Mouse (Mus musculus): ENCODE measurements at regions not wholly inside any gene's neighbourhood (a gene's known extent, or its start where the extent isn't known, plus 50 kb on each side); places are given as distances from the start of the nearest gene placed in this dataset.

DNA sequence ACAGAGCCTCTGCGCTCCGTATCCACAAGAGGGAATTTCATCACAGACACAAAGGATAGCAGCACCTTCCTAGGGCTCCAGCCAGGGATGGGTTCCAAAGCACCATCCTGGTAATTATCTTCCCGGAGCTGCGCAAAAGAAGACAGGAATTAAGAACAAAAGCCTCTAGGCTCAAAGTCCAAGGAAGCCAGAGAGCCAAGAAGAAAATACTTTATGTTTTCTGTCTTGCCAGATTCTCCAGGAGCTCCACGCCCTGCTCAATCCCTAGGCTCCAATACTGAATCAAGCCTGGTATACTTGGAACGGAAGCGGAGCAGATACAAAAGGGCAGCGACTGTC lies 54.4 kb downstream of the Irf2bpl start:
- no peak for ATAC-seq (ENCODE audit: extremely low read depth, insufficient number of reproducible peaks, low FRiP score, low TSS enrichment)
- H3K9me3 ChIP-seq, result no peaks in the 10 kb centered on the region
- peaks cover 85% of the 10 kb centered on the region for H3K4me1 ChIP-seq
- H3K4me3 ChIP-seq, result no peak overlapping the region
- H3K36me3 ChIP-seq, result no peaks in the 10 kb centered on the region
- WGBS, result 77% methylated on average over 8 of the region's 8 CpGs
- H3K27me3 ChIP-seq (replicated peaks), result no peaks in the 10 kb centered on the region
- H3K9ac ChIP-seq, result peak overlapping the region; percentile 24
- no peak overlapping the region for H3K4me2 ChIP-seq
- peak overlapping the region; percentile 77 for H3K27ac ChIP-seq (replicated peaks)

DNA sequence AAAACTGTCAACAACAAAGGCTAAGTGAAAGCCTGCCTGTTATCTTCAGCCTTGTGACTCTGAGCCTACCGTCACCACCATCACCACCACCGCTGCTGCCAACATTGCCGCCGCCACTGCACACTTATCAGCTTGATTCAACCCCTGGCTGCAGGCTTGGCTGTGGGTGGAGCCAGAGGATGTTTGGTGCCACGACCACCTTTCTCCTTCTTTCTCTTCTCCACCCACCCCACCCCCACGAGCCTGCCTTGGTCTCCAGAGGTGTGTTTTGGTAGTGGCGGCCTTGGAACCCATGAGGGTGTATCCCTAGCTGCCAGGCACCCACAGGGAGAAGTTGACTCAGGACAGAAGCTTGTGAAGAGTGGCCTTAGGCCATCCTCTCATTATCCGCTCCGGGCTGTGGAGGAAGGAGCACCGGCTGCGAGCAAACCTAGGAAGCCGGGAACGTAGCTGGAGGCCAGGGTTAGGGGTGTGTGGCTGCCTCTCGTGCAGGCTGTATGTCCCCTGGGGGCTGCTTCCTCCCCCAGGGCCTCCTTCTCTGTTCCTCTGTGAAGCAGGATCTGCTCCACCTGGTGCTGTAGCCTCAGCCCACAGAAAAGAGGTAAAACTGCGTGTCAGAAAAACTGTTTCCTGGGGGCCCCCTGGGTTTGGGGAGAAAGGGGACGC lies 54.9 kb downstream of the Irf2bpl start:
- 34% methylated on average over 16 of the region's 16 CpGs for WGBS
- Histone ChIP-seq H3K27me3 (replicated peaks) (no peaks in the 10 kb centered on the region), H3K4me3 (no peak overlapping the region), H3K9me3 (no peaks in the 10 kb centered on the region), H3K9ac (peak overlapping the region; percentile 24), H3K27ac (replicated peaks) (peak overlapping the region; percentile 77), H3K4me1 (peaks cover 87% of the 10 kb centered on the region), H3K36me3 (no peaks in the 10 kb centered on the region), H3K4me2 (peak overlapping the region; percentile 16; the same call in 1 of the 2 replicates)
- ATAC-seq (ENCODE audit: extremely low read depth, insufficient number of reproducible peaks, low FRiP score, low TSS enrichment), result no peak

DNA sequence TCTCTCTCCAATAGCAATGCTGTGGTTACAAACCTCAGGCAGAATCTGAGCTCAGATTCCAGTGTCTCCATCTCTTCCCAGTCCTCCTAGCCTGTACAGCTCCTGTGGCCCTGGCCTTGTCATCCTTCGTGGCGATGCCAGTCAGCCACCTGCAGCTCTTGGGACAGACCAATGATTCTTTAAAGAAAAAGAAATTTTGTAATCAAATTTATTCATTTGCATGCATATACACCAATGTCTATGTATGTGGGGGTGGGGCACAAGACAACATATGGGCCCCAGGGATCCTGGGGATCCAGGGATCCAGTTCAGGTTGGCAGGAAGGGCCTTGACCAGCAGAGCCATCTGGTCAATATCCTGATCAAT lies 57.4 kb downstream of the Irf2bpl start:
- H3K9ac ChIP-seq, result 0 out of 2 replicates have a peak overlapping the region, but pooled peaks have one; percentile 50
- ATAC-seq (ENCODE audit: extremely low read depth, insufficient number of reproducible peaks, low FRiP score, low TSS enrichment), result no peak
- H3K27me3 ChIP-seq (replicated peaks), result no peaks in the 10 kb centered on the region
- no peak overlapping the region for H3K4me2 ChIP-seq
- H3K27ac ChIP-seq (replicated peaks), result peak overlapping the region; percentile 99
- H3K4me1 ChIP-seq, result peaks cover 85% of the 10 kb centered on the region
- H3K36me3 ChIP-seq, result no peaks in the 10 kb centered on the region
- H3K9me3 ChIP-seq, result no peaks in the 10 kb centered on the region
- 87% methylated on average over 2 of the region's 2 CpGs for WGBS
- no peak overlapping the region for H3K4me3 ChIP-seq

DNA sequence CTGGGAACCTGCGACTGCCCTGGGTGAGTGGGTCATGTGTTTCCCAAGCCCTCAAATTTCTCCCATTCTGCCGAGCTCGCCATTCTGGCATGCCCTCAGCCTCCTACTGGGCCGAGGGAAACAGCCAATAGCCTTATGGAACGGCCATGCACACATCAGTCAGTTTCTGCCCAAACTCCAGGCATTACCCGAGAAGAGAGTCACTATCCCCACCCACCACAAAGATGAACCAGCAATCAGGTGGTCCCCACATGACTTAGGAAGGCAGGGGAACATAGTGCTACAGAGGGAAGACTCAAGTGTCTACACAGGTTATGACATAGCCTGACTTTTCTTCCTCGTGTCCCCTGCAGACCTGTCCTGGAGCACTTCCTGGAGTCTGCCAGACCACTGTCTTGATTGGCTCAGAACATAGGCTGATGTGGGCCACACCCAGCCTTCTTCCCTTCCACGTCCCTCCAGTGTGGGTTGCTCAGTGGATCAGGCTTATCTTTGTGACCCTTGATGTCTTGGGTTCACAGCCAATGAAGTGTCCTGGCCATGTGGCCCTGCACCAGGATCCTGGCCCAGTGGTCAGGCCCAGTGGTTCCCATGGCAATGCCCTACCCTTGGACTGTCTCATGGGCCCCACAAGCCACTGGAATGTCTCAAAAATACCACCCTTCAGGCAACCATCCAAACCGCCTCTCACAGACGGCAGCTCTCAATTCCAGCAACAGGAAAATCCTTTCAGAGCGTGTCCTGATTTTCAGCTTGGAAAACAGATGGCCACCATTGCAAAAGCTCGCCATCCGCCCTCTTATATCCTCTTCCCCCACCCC lies 58.0 kb downstream of the Irf2bpl start:
- 41% methylated on average over 13 of the region's 13 CpGs for WGBS
- Histone ChIP-seq H3K9ac (0 out of 2 replicates have a peak overlapping the region, but pooled peaks have one; percentile 50), H3K36me3 (no peaks in the 10 kb centered on the region), H3K4me1 (peaks cover 85% of the 10 kb centered on the region), H3K9me3 (no peaks in the 10 kb centered on the region), H3K4me3 (no peak overlapping the region), H3K4me2 (no peak overlapping the region), H3K27me3 (replicated peaks) (no peaks in the 10 kb centered on the region), H3K27ac (replicated peaks) (peak overlapping the region; percentile 99)
- ATAC-seq (ENCODE audit: extremely low read depth, insufficient number of reproducible peaks, low FRiP score, low TSS enrichment), result no peak

DNA sequence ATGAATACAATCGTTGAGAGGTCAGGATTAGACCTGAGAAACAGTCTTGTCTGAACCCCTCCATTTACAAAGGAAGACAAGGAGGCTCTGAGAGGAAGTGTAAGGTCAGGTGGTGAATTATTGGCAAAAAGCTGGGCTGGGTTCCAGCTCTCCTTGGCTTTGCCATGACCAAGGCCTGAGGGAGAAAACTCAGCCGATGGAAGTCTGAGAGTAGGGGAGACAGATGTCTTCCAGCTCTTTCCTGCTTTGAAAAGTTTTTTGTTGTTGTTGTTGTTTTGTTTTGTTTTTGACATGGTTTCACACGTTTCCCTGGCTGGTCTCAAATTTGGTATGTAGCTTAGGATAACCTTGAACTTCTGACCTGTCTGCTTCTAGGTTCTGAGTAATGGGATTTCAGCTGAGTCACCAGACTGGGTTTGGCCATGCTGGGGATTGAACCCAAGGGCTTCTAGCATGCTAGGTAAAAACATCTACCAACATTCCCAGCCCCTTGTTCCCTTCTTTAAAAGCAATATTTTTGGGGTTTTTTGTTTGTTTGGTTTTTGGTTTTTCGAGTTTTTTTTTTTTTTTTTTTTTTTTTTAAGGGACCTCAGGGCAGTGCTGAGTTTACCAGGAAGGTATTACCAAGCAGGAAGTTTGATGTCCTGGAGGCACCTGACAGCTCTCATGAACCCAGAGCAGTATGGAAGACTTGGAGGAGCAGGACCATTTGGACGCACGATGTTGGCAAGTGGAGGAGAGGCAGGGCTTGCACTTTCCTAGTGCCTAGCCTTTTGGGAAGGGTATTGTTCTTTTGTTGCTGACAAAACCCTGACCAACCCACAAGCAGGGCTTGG lies 58.8 kb downstream of the Irf2bpl start:
- no peak for ATAC-seq (ENCODE audit: extremely low read depth, insufficient number of reproducible peaks, low FRiP score, low TSS enrichment)
- WGBS, result 49% methylated on average over 6 of the region's 6 CpGs
- peaks cover 81% of the 10 kb centered on the region for H3K4me1 ChIP-seq
- peak overlapping the region; percentile 99 for H3K27ac ChIP-seq (replicated peaks)
- H3K4me3 ChIP-seq, result no peak overlapping the region
- H3K27me3 ChIP-seq (replicated peaks), result no peaks in the 10 kb centered on the region
- peak overlapping the region; percentile 65 for H3K4me2 ChIP-seq
- no peaks in the 10 kb centered on the region for H3K36me3 ChIP-seq
- peak overlapping the region; percentile 54 for H3K9ac ChIP-seq
- H3K9me3 ChIP-seq, result no peaks in the 10 kb centered on the region

DNA sequence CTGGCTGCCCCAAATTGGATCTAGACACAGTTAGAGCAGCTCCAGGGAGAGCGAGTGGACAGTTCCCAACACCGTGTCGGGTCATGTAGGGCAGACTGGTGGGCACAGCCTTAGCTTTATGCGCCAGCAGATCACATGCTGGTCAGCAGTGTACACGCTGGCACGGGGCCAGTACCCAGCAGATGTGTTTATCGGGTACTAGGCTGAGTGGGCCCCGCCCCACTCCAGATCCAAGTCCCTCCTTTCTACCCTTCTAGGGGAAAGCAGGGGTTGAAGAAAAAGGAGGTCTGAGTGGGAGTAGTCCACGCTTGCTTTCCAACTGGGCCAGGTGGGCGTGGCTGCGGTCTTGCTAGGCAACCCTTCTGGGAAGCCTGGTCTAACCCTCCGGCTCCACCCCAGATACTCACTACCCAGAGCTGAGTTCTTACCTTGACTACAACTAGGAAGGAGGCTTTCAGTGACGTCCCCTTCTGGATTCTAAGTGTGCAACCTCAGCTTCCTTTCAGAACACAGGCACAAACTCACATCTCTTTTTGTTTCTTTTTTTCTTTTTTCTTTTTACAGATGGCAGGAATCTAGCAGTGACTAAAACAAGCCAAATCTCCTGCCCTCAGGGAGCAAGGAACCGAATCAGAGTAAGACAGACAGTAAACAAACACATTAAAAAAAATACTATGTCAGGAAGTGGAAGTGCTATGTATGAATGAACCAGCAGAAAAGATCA lies 59.6 kb downstream of the Irf2bpl start:
- Histone ChIP-seq H3K4me1 (peaks cover 73% of the 10 kb centered on the region), H3K9ac (peak overlapping the region; percentile 83)

DNA sequence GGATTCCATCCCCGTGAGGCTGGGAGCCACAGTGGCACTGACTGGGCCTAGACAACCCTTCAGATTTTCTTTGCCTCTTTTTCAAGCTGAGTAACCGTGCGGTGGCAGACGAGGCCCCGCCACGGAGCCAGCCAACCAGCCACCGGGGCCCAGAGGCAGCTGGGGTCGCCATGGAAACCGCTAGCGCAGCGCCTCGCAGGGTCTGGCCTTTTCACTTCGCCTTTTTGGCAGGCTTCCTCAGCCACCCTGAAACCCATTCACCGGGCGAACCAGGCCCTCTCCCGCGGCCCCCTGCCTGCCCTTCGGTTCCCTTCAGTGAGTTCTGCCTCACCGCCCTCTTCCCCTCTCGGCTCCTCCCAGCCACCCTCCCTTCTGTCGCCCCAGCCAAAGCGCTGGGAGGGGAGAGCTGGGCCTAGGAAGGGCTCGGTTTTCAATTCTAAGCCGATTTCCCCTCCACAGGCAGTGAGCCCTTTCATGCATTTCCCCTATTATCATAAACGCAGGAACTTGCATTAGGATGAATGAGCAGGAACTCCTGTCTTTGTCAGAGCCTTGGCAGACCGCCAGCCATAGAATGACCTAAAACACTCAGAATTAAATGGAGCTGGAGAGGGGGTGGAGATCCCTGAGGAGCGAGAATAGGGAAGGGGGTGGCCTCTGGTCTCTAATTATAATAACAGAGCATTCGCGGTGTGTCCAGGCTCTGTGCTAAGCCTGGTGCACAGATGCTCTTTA lies 60.6 kb downstream of the Irf2bpl start:
- 1% methylated on average over 26 of the region's 29 CpGs for WGBS
- peak; percentile 68; the same call in 1 of the 2 replicates for ATAC-seq (ENCODE audit: extremely low read depth, insufficient number of reproducible peaks, low FRiP score, low TSS enrichment)
- Histone ChIP-seq H3K4me3 (peak overlapping the region; percentile 41), H3K9me3 (no peaks in the 10 kb centered on the region), H3K36me3 (no peaks in the 10 kb centered on the region), H3K27me3 (replicated peaks) (no peaks in the 10 kb centered on the region), H3K9ac (peak overlapping the region; percentile 83), H3K27ac (replicated peaks) (peak overlapping the region; percentile 99), H3K4me2 (peak overlapping the region; percentile 65), H3K4me1 (peaks cover 71% of the 10 kb centered on the region)

More for the DNA sequence above, 59.6 kb downstream of the Irf2bpl start:
- peak; percentile 52 for ATAC-seq (ENCODE audit: extremely low read depth, insufficient number of reproducible peaks, low FRiP score, low TSS enrichment)
- 9% methylated on average over 14 of the region's 14 CpGs for WGBS
- no peaks in the 10 kb centered on the region for H3K9me3 ChIP-seq
- no peaks in the 10 kb centered on the region for H3K27me3 ChIP-seq (replicated peaks)
- H3K4me2 ChIP-seq, result peak overlapping the region; percentile 65
- peak overlapping the region; percentile 99 for H3K27ac ChIP-seq (replicated peaks)
- peak overlapping the region; percentile 41 for H3K4me3 ChIP-seq
- no peaks in the 10 kb centered on the region for H3K36me3 ChIP-seq

DNA sequence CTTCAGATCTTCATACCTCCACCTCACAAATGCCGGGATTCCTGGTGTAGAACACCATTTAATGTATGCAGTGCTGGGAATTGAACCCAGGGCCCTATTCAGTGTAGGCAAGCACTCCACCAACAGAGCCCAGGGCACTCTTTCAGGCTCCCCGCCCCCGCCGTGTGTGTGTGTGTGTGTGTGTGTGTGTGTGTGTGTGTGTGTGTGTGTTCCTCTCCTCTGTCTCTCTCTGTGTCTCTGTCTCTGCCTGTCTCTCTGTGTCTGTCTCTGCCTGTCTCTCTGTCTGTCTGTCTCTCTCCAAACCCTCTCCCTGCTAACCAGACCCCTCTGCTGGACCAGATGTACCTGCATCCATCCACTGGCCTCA lies 61.1 kb downstream of the Irf2bpl start:
- 36% methylated on average over 4 of the region's 4 CpGs for WGBS
- Histone ChIP-seq H3K36me3 (no peaks in the 10 kb centered on the region), H3K9ac (peak overlapping the region; percentile 83), H3K27me3 (replicated peaks) (no peaks in the 10 kb centered on the region), H3K4me3 (peak overlapping the region; percentile 41), H3K27ac (replicated peaks) (peak overlapping the region; percentile 99), H3K4me2 (peak overlapping the region; percentile 65), H3K4me1 (peaks cover 76% of the 10 kb centered on the region), H3K9me3 (no peaks in the 10 kb centered on the region)
- ATAC-seq (ENCODE audit: extremely low read depth, insufficient number of reproducible peaks, low FRiP score, low TSS enrichment), result no peak

DNA sequence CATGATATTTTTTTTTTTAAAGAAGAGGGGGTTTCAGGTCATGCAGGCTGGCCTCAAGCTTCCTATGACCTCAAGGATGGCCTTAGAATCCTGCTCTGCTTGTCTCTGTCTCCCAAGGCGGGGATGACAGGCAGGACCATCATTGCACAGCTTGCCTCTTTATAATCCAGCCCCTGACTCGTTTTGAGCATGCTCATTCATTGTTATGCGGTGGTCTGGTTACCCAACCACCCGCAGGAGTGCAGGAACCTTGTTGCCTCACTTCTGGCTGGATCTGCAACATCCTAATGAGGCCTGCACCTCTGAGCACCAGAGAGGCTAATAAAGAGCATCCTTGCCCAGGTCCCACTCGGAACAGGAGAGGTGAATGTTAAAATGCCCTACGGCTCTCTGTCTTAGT lies 63.4 kb downstream of the Irf2bpl start:
- Histone ChIP-seq H3K9ac (no peak overlapping the region), H3K4me1 (peaks cover 82% of the 10 kb centered on the region), H3K27ac (replicated peaks) (no peak overlapping the region), H3K27me3 (replicated peaks) (no peaks in the 10 kb centered on the region), H3K4me3 (no peak overlapping the region), H3K36me3 (no peaks in the 10 kb centered on the region), H3K9me3 (no peaks in the 10 kb centered on the region), H3K4me2 (no peak overlapping the region)
- ATAC-seq (ENCODE audit: extremely low read depth, insufficient number of reproducible peaks, low FRiP score, low TSS enrichment), result no peak
- 66% methylated on average over 6 of the region's 6 CpGs for WGBS

DNA sequence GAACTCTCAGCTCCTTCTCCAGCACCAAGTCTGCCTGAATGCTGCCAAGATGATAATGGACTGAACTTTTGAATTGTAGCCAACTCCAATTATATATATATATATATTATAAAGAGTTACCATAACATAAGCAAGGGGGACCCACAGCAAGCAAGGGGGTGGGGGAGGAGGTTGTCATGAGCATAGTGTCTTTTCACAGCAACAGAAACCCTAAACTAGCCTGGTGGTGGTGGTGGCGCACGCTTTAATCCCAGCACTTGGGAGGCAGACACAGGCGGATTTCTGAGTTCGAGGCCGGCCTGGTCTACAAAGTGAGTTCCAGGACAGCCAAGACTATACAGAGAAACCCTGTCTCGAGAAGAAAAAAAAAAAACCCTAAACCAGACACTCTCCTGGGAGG lies 65.0 kb downstream of the Irf2bpl start:
- H3K27ac ChIP-seq (replicated peaks), result peak overlapping the region; percentile 97
- H3K9me3 ChIP-seq, result no peaks in the 10 kb centered on the region
- WGBS, result 86% methylated on average over 6 of the region's 6 CpGs
- ATAC-seq (ENCODE audit: extremely low read depth, insufficient number of reproducible peaks, low FRiP score, low TSS enrichment), result no peak
- no peak overlapping the region for H3K4me3 ChIP-seq
- H3K36me3 ChIP-seq, result no peaks in the 10 kb centered on the region
- H3K4me2 ChIP-seq, result no peak overlapping the region
- no peaks in the 10 kb centered on the region for H3K27me3 ChIP-seq (replicated peaks)
- H3K9ac ChIP-seq, result no peak overlapping the region
- peaks cover 79% of the 10 kb centered on the region for H3K4me1 ChIP-seq
